Mouse (Mus musculus): Measurements from ENCODE around the gene Sf3b4. TPM values are rescaled to one million over a fixed set of nuclear protein-coding genes. Genes with fewer than 3 reads are reported as not detected.
"Not testable (repeated sequence)": the region's sequence is repeated elsewhere in the genome, so short reads cannot be mapped to it uniquely, and the experiment has no call there.

Sf3b4 gene
- total and polyA plus RNA-seq, 2 experiments from 2014 or later, result 94.8 to 144 TPM

DNA sequence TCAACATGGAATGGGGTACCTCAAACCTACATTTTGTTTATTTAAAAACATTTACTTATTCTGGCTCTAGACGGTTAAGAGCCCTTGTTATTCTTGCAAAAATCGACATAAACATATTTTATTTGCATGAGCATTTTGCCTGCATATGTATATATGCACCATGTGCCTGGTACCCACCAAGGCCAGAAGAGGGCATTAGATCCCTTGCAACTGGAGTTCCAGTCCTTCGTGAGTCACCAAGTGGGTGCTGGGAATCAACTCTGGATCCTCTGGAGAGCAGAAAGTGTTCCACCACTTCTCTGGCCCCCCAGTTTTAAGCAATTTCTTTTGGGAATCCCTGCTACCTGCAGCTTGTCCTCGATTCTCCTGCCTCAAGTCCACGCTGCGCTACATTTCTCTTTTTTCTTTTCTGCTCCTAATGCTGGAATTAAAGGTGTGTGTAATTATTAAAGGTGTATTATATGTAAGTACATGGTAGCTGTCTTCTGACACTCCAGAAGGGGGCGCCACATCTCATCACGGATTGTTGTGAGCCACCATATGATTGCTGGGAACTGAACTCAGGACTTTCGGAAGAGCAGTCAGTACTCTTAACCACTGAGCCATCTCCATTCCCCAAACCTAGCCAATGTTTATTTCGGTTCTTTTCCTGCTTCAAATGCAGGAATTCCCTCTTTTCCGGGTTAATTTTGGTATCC, 23.6 kb downstream of the Sf3b4 start:
- ATAC-seq, result no peak
- H3K27ac ChIP-seq, result no peak overlapping the region
- H3K4me3 ChIP-seq (ENCODE audit: low read length), result no peak overlapping the region

DNA sequence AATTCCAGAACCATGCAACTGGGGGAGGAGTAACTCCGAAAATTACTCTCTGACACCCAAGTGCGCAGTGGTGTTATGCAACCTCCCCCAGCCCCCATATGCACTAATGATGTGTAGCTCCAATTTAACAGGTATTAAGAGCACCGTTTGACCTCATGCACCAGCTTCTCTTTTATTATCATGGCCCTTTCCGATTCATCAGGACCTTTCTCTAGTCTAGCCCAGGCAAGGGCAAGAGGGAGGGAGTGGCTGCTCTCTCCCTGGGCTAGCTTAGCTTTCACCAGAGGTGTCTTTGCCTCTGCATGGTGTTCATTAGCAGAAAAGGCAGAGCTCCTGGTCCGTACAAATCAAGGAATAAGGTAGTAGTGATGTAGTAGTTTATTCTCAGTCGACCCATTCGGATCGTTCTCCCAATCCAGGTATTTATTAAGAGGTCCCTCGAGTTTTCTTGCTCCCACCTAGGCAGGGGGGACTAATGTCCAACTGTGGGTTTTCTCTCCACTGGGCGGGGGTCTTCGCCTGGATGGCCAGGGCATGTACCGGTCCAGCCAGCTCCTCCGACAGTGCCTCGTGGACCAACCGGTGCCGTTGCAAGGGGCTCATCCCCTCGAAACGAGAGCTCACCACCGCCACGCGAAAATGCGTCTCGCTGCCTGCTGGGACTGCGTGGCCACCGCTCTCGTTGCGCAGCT, 24.5 kb downstream of the Sf3b4 start:
- TF ChIP-seq CTCF (IDR thresholded peaks at IDR 0.05; ENCODE audit: low read depth), result no peak
- Histone ChIP-seq H3K27ac (peak overlapping the region; percentile 97), H3K36me3 (ENCODE audit: insufficient read depth, low read length) (peaks cover 14% of the 10 kb centered on the region; the same call in 1 of the 2 replicates), H3K4me3 (ENCODE audit: low read length) (peak overlapping the region; percentile 55), H3K9me3 (ENCODE audit: low read length) (no peaks in the 10 kb centered on the region), H3K4me2 (ENCODE audit: low read depth, low read length) (peak overlapping the region; percentile 66), H3K27me3 (ENCODE audit: insufficient read depth, low read length) (no peaks in the 10 kb centered on the region), H3K9ac (replicated peaks; ENCODE audit: low read length) (peak overlapping the region; percentile 73), H3K4me1 (ENCODE audit: insufficient read depth, low read length) (0 out of 2 replicates have a peak, but pooled peaks cover 8% of the 10 kb centered on the region)
- no peak for DNase-seq (ENCODE audit: low spot score)
- WGBS, result 20% methylated on average over 27 of the region's 27 CpGs
- peak; percentile 14; the same call in 1 of the 2 replicates for ATAC-seq

More for the DNA sequence above, 23.6 kb downstream of the Sf3b4 start:
- H3K9me3 ChIP-seq (ENCODE audit: low read length), result no peaks in the 10 kb centered on the region
- WGBS, result 93% methylated on average over 11 of the region's 11 CpGs
- peak; percentile 34; the same call in 1 of the 2 replicates for TF ChIP-seq CTCF (IDR thresholded peaks at IDR 0.05; ENCODE audit: low read depth)
- H3K27me3 ChIP-seq (ENCODE audit: insufficient read depth, low read length), result no peaks in the 10 kb centered on the region
- 0 out of 2 replicates have a peak, but pooled peaks cover 8% of the 10 kb centered on the region for H3K4me1 ChIP-seq (ENCODE audit: insufficient read depth, low read length)
- DNase-seq (ENCODE audit: low spot score), result no peak
- H3K9ac ChIP-seq (replicated peaks; ENCODE audit: low read length), result no peak overlapping the region
- H3K36me3 ChIP-seq (ENCODE audit: insufficient read depth, low read length), result peaks cover 22% of the 10 kb centered on the region; the same call in 1 of the 2 replicates
- H3K4me2 ChIP-seq (ENCODE audit: low read depth, low read length), result peak overlapping the region; percentile 66; the same call in 1 of the 2 replicates

DNA sequence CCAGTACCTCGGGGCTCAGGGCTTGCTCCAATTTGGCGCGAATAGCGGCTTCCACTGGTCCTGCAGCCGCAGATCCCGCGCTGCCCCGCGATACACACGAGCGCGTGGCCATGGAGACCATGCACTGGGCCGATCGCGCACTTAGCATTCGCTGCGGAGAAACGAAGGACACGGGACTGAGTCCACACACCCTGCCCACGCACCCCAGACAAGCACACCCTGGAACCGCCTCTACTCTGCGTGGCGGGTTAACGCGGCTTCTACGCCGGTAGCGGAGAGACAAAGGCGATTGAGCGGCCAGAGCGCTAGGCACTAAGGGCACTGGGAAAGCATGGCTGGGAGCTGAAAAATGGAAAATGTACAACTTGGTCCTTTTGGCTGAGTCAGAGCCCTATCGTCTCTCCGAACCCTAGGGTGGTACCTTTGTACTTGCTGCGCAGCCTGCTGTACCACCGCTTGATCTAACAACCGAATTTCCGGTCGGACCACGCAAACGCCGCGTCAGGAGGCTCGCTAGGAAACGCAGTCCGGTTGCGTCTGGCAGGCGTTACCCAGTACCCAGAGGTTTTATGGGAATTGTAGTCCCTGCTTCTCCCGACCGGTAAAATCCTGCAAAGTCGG, 25.1 kb downstream of the Sf3b4 start:
- under 1% methylated on average over 50 of the region's 50 CpGs for WGBS
- ATAC-seq (peak; percentile 93), DNase-seq (ENCODE audit: low spot score) (peak; percentile 96)
- H3K36me3 ChIP-seq (ENCODE audit: insufficient read depth, low read length), result peaks cover 14% of the 10 kb centered on the region; the same call in 1 of the 2 replicates
- H3K9me3 ChIP-seq (ENCODE audit: low read length), result no peaks in the 10 kb centered on the region
- no peaks in the 10 kb centered on the region for H3K27me3 ChIP-seq (ENCODE audit: insufficient read depth, low read length)
- H3K4me1 ChIP-seq (ENCODE audit: insufficient read depth, low read length), result 0 out of 2 replicates have a peak, but pooled peaks cover 8% of the 10 kb centered on the region
- H3K9ac ChIP-seq (replicated peaks; ENCODE audit: low read length), result peak overlapping the region; percentile 73
- peak overlapping the region; percentile 55 for H3K4me3 ChIP-seq (ENCODE audit: low read length)
- H3K27ac ChIP-seq, result peak overlapping the region; percentile 97
- TF ChIP-seq CTCF (IDR thresholded peaks at IDR 0.05; ENCODE audit: low read depth), result peak; percentile 55
- peak overlapping the region; percentile 66 for H3K4me2 ChIP-seq (ENCODE audit: low read depth, low read length)

DNA sequence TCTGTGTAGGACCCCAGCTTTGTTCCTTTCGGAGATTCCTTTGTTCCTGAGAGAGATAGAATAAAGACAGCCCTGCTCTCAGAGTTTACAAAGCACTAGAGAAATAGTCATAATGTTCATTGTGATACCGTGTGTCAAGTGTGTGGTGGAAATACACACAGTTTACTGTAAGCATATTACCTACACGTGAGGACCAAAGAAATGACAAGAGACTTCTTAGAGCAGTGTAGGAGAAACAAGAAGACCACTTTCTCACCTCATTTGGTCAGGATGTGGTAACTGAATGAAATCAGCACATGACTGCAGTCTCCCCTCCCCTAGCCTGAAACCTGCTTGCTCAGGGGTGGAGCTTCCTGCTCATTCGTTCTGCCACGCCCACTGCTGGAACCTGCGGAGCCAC, 26.0 kb downstream of the Sf3b4 start:
- Histone ChIP-seq H3K9me3 (ENCODE audit: low read length) (no peaks in the 10 kb centered on the region), H3K4me3 (ENCODE audit: low read length) (peak overlapping the region; percentile 55), H3K27me3 (ENCODE audit: insufficient read depth, low read length) (no peaks in the 10 kb centered on the region), H3K4me1 (ENCODE audit: insufficient read depth, low read length) (0 out of 2 replicates have a peak, but pooled peaks cover 8% of the 10 kb centered on the region), H3K36me3 (ENCODE audit: insufficient read depth, low read length) (peaks cover 8% of the 10 kb centered on the region; the same call in 1 of the 2 replicates), H3K27ac (peak overlapping the region; percentile 22; the same call in 1 of the 2 replicates), H3K4me2 (ENCODE audit: low read depth, low read length) (peak overlapping the region; percentile 66), H3K9ac (replicated peaks; ENCODE audit: low read length) (peak overlapping the region; percentile 73; the same call in 1 of the 2 replicates)
- ATAC-seq (peak; percentile 50; the same call in 1 of the 2 replicates), DNase-seq (ENCODE audit: low spot score) (peak; percentile 29)
- WGBS, result 14% methylated on average over 6 of the region's 6 CpGs
- TF ChIP-seq CTCF (IDR thresholded peaks at IDR 0.05; ENCODE audit: low read depth), result no peak

DNA sequence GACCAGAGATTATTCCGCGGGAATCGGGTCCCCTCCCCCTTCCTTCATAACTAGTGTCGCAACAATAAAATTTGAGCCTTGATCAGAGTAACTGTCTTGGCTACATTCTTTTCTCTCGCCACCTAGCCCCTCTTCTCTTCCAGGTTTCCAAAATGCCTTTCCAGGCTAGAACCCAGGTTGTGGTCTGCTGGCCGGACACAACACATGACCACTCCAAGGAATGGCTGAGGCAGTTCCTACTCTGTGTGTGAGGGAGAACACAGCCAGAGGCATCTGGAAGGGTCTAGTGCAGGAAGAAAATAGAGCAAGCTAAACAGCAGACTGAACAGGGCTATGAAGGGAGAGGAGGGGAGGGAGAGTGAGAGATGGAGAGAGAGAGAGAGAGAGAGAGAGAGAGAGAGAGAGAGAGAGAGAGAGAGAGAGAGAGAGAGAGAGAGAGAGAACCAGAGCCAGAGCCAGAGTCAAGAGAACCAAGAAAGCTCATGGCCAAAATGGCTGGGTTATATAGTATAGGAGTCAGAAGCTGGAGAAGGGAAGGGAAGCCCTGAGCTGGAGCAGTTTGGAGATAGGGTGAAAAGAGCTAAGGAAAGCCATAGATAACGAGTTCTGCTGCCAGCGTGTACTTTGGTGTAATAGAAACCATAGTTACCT, 26.6 kb downstream of the Sf3b4 start:
- WGBS, result 41% methylated on average over 6 of the region's 8 CpGs
- not testable (repeated sequence) for H3K4me1 ChIP-seq (ENCODE audit: insufficient read depth, low read length); H3K27me3 ChIP-seq (ENCODE audit: insufficient read depth, low read length); H3K36me3 ChIP-seq (ENCODE audit: insufficient read depth, low read length); H3K9me3 ChIP-seq (ENCODE audit: low read length); DNase-seq (ENCODE audit: low spot score); H3K4me3 ChIP-seq (ENCODE audit: low read length); H3K4me2 ChIP-seq (ENCODE audit: low read depth, low read length); H3K9ac ChIP-seq (replicated peaks; ENCODE audit: low read length); H3K27ac ChIP-seq; ATAC-seq

DNA sequence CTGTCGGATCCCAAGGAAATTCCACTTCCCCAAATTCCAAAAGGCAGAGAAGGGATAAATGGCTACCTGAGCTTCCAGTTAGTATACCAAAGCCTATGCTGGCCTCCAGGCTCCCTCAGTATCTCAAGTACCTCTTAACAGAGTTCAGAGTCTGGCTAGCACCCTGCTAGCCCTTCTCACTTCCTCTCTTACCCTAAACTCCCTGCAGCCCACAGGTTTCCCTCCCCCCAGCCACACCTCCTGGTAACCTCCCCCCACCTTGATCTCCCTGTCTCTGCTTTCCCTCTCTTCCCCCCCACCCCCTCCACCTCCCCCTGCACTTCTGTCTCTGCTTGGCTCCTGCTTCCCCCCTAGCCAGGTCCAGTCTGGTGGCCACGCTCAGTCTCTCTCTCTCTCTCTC, 27.6 kb downstream of the Sf3b4 start:
- DNase-seq (ENCODE audit: low spot score) (no peak), ATAC-seq (no peak)
- Histone ChIP-seq H3K9ac (replicated peaks; ENCODE audit: low read length) (no peak overlapping the region), H3K4me2 (ENCODE audit: low read depth, low read length) (no peak overlapping the region), H3K9me3 (ENCODE audit: low read length) (no peaks in the 10 kb centered on the region), H3K4me1 (ENCODE audit: insufficient read depth, low read length) (0 out of 2 replicates have a peak, but pooled peaks cover 8% of the 10 kb centered on the region), H3K27me3 (ENCODE audit: insufficient read depth, low read length) (no peaks in the 10 kb centered on the region), H3K27ac (no peak overlapping the region), H3K4me3 (ENCODE audit: low read length) (no peak overlapping the region), H3K36me3 (ENCODE audit: insufficient read depth, low read length) (no peaks in the 10 kb centered on the region; the same call in 1 of the 2 replicates)
- 66% methylated on average over 2 of the region's 2 CpGs for WGBS
- no peak for TF ChIP-seq CTCF (IDR thresholded peaks at IDR 0.05; ENCODE audit: low read depth)
